Mouse (Mus musculus) layer of hippocampus, adult 8-10 months (tissue): ENCODE measurements at regions not wholly inside any gene's neighbourhood (a gene's known extent, or its start where the extent isn't known, plus 50 kb on each side); places are given as distances from the start of the nearest gene placed in this dataset.
A peak's percentile ranks its signal among the peaks of the same experiment; 100 is the strongest.

Experiments
- DNase-seq, 2 experiments: peaks; one replicate each; pipeline ENCODE4 v3.0.0; 2022; ENCODE audit warnings: low spot score in 2 of 2

DNA sequence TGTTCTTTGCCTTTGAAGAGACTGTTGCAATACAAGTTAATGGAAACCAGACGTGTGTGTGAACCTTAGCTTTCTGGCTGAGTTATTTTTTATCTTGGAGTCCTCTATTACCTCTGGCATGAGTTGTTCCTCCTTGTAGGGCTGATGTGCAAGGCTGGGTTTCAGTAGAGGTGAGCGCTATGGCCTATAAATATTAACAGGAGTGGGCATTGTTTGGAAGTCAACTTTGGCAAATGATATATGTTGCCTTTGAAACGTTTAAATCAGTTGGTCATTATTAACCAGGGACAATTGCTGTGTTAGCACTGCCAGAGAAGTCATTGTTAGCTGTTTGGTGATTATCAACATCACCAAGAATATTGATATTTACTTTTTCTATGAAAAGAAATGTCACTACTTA is 1352.6 kb downstream of the Gsdmc2 start:
- no peak for DNase-seq

DNA sequence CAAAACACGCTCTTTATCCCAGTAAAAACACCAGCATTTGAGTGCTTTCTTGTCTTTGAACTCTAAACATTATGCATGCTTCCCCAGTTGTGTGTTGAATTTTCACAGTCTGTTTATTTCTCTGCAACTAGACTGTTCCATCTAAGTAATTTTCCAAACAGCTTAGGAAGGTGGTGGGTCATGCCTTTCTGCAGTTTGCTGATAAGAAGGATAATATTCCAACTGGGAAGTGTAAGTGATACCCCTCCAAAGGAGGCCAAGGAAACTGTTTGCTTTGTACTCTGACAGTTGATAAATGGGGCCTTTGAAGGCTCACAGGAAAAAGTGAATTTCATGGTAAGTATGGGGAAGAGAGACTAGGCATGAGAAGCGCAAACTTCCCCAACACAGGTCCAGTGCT is 1354.4 kb downstream of the Gsdmc2 start:
- DNase-seq = no peak

DNA sequence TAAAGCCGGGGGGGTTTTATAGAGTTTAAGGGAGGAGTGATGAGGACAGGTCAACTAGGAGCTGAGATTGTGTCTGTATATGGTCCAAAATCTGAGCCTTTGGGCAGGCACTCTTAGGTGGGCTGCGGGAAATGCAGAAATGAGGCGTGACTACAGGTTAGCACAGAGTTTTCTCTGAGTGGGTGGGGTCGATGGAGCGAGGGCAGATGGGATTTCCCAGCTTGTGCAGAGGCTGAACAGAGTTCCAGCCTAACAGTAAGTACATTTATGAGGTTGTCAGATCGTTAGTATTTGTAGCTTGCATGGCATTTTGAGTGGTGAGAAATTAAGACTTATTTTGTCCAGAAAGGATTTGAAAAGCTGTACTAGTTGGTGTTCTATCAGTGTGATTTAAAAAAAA is 1358.4 kb downstream of the Gsdmc2 start:
- DNase-seq = no peak

DNA sequence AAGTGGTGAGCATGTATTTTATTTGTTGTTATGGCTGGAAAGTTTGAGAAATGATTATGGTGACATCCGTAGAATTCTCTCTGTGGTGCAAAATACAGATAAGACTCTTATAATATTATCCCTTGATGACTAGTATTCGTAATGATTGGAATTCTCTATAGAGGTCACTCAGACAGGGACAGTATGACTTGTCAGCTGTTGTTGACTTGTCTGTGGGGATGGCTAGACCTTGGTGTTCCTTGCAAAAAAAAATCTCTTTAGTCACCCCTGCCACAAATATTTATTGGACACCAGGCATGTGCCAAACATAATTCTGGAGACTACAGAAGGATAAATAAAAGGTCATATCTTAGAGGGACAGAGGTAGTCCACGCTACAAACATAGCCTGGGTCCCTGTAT is 1360.6 kb downstream of the Gsdmc2 start:
- no peak for DNase-seq

DNA sequence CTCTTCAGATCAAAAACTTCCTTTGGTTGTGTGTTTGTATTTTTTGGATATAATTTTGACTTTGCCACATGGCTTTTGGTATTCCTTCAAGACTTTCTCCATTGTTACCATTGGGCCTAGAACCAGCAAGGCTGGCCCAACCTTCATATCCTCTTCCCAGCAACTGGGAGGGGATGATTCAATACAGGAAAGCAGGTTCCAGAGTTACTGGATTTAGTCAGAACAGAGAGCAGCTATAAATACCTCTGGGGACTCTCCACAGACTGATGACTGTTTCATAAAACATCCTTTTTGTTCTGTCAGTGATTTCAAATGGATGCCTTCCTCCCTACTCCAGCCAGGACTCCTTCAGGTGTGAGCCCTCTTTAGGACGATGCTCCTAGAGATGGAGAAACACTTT is 1361.4 kb downstream of the Gsdmc2 start:
- no peak for DNase-seq

DNA sequence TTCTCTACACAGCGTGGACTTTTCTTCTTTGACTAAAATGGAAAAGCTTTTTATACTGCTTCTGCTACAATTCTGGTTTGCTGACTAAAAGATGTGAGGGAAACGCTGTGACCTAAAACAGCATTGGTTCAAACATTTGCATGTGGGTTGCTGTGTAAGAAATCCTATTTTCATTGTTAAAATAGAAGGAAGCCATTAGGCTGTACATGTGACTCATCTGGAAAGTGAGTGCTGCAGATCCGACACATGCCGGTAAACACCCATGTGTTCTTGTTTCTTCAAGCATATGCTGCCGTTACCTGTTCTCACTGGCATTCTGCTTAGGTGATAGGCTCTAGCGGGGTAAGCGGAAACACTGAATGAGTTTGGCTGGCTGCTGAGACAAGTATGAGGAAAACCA is 1362.6 kb downstream of the Gsdmc2 start:
- no peak for DNase-seq

DNA sequence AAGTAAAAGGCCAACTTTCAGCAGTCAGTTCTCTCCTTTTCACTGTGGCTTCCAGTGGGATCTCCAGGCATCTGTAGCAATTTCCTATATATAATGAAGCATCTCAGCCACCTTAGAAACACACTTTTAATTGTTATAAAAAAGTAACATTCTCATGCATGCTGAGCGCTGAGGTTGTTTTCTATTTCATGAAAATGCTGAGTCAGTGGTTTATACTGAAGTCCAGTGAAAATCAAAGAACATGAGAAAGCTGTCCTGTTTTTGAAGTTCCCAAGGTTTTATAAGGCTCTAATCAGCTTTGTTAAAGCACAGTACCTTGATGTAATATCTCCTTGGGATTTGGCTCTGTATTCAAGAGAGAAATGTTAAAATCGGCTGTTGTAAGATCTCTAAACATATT is 1367.2 kb downstream of the Gsdmc2 start:
- DNase-seq = no peak

DNA sequence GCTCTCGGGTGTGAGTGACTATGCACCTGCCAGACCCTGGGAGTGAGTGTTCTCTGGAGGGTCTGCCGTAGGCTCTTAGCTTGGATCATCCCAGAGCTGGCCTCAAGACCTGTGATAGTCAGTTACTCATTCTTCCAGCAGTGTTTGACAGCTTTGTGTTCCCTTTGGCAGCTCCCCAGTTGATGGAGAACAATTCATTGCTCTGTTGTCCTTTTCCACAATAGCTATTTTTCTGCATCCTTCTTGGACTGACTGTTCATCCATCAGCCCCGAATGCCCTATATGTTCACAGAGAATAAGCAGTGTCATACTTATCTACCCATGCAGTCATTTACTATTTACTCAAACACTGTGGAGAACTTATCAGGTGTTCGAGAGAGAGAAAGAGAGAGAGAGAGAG is 1368.5 kb downstream of the Gsdmc2 start:
- DNase-seq = no peak

DNA sequence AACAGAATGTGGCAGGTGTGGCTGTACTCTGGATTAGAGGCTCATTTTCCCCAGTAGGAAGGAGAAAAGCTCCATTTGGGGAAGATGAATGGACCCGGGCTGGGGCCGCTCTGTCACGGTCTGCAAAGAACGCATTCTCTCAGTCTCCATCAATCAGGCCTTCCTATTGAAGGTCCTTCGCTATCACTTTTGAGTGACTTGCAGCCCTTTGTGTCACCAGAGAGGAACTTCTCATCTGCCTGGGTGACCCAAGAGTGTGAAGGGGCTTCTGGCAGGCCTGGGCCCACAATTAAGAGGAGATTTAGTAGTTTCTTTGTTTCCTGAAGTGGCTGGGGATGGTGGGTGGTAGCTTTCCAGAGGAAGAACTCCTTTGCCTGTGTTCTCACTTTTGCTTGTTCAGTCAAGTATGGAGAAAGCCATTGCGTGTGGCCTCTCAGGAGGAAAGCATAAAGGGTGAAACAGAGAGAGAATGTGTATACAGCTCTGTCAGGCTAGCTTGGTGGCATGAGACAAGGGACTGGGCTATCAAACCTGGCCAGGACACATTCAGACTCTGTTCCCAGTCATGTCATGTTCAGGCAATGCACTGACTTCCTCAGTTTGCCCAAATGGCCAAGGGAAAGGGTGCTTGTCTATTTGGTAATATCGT is 1374.2 kb downstream of the Gsdmc2 start:
- no peak for DNase-seq

DNA sequence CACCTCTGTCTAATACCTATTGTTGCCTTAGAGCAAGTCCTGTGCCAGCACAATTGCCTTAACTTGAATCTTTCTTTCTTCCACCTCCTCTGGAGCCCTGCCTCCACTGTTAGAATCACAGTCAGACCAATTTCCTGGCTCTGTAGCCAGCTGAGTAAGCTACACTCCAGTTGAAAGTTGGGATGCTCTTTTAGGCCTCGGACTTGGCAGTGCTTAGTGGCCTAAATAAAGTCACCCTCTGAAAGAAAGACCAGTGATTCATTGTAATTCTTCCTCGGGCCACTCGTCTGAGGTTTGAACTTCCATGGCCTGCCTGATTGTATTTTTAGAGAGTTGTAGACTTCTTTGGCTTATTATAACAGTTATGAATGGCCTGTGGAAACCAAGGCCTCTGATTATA is 1376.9 kb downstream of the Gsdmc2 start:
- no peak for DNase-seq

DNA sequence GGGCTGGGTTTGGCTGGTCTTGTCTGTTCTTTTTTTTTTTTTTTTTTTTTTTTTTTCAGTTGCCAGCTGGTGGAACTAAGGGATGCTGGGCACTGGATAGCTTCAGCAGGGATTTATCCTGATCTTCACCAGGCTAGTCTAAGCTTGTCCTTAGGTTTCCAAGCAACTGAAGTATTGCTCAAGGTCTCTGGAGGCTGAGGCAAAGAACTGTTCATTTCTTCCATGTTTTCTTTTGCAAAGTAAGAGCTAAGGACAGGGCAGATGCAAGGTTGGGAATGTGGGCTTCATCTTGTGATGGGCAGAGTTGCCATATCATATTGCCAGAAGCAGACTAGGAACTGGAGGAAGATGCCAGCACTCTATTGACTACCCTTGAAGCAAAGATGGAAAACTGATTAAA is 1378.1 kb downstream of the Gsdmc2 start:
- no peak for DNase-seq

DNA sequence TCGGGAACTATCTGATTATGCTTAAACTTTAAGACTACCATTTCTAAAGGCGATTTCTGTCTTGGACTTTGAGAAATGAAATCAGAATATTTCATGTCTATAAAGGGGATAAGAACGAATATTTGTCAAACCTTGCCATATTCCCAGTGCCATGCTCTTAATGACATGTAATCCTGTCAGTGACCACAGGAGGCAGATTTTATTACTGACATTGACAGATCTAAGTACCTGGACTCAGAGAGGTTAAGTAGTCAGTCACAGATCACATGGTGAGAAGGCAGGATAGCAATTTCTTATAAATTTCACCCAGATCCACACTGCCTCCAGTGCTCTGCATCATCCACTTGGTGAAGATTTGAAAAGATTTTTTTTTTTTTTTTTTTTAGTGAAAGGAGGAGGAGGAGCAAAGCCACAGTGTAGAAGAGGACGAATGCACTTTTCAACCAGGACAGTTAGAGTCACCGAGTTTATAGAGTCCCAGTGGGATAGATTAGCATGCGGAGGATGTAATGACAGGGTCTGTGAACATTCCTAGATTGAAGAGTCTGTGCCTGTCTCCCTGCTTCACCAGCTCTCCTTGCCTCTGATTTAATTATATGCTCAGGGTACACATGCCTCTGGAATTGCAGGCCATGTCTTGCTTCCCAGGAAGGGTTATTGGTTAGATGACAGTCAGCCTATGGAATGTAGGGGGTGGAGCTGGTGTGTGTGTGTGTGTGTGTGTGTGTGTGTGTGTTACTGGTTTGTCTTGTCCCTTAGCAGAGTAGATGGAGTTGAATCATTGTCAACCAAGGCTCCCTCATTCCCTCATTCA is 1379.7 kb downstream of the Gsdmc2 start:
- DNase-seq = no peak

DNA sequence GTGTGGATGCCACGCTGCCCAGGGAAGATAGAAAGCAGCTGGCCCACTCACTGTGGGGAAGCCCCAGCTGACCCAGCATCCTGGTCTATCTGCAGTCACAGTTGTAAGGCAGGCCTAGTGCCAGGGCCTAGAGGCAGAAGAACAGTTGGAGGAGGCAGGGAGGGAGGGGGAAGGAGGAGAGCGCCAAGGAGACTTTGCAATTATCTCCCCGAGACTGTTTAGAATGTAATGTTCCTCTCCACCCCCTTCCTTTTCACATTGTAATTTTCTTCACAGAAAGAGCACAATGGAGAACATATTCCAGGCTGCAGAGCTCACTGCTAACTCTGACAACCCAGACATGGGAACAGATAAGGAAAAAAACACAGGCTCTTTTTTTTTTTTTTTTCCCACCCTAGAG is 1382.3 kb downstream of the Gsdmc2 start:
- DNase-seq = peak; percentile 54 to 64

DNA sequence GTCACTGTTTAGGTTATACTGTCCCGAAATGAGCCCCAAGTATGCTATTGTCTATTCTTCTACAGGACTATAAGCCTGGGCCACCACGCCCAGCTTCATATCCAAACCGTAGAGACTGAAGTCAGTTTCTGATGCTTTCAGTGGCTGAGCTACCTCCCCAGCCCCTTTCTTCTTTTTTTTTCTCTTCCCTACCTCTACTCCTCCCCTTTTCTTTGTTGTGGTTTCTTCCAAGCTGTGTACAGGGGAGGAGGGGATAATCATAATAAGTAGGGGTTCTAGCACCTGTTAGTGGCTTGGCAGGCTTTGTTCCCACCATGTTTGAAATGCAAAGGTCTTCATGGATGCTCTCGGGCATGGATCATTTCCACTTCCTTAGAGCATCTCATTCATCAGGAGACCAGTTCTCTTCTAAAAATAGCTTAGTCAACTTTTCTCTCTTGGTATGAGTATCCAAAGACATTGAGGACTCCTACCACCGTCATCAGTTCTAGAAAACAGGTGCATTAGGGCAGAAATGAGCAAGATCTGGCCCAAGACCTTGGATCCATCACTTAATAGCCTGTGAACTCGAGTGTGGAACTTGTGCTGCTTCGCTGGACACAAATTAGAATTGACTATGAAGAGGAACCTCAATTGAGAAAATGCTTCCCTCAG is 1383.5 kb downstream of the Gsdmc2 start:
- no peak for DNase-seq

DNA sequence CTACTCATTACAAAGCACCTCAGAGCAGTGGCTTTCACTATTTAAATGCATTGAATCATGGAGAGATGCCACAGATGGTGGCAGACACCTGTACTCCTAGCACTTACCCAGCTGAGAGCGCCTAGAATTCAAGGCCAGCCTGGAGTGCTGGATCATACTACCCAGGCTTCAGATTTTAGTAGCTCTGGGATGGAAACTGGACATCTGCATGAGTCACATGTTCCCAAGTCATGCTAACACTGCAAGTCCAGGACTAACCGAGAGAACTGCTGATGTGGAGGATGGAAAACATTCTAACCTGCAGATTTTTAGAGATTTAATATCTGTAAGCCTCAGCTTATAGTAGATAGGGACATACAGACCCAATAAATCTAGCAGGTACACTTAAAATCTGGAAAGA is 1384.3 kb downstream of the Gsdmc2 start:
- no peak for DNase-seq

DNA sequence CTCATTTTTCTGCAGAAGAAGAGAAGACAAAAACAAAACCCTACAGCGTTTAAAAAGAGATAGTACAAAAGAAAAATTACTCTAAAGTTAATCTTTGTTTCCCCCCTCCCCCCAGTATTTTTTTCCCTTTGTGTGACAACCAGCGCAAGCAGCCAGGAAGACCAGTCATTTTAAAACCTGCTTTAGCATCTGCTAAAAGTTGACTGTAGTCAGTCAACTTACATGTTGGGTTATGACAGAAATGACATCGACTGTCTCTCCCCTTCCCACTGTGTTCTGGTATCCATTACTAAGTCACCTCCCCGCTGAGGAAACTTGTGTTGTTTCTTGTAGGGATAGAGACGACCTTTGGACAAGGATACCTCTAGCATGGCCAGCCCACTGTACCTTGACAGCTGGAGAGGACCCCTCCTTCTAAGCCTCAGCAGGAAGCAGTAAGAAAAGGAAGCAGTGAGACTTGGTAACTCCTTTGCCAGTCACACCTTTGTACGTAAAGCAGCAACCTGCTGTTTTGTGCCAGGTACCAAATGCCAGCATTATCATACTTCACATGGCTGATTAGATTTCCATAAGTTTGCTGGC is 1384.9 kb downstream of the Gsdmc2 start:
- DNase-seq = no peak

DNA sequence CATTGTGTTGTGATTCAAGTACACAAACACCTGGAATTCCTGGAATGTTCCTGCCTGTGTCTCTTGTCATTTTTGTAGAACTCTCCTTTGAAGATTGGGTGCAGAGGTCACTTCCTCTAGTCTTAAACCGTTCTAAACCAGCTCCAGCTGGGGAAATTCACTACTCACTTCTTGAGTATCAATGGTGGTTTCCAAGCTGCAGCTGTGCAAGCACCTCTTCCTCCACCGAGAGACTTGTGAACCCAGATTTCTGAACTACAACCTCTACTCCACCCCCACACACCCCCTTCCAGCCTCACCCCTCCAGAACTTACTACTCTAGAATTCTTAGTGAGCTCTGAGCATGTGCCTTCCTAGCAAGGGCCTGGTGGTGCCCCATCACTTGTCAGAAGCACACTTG is 1387.0 kb downstream of the Gsdmc2 start:
- no peak for DNase-seq

DNA sequence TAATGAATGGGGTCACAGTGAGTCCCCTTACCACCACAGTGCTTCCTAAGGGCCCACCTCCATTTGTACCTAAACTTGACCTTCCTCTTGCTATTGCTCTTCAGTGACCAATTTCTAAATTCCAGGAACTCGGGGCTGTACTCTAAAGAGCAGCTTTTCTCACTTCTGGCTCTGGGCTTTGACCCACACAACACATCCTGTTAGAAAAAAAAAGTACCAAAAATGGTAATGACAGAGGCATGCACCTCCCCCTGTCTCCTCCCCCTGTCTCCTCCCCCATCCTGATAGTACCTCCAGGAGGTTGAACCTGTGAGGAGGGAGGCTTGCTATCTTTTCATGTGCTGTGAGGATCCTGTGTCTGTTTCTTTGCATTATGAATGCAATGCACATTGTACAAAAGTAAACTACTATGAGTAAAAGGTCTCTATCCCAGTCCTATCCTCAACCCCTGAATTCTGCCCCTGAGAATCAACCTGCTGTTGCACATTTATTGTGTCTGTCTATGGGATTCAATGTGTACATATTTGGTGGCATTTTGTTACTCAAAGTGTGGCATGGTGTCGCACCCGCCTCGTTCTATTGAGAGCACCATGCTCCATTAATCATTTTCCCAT is 1387.8 kb downstream of the Gsdmc2 start:
- no peak for DNase-seq

DNA sequence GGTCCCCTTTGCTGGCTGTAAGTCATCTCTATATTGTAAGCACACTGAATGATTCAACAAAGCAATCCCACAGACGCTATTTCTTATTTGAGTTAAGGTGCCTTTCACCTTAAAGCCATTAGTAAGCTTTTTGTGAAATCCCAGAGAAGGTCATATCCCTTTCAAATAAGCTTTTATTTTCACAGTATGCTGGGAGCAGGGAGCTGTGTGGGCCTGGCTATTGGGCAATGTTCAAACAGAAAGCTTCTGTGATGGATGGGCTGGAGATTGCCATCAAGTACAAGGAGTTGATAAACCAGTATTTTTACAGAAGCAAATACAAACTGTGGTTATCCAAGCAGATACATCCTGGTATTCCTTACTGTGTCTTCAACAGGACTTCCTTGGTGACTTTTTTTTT is 1389.0 kb downstream of the Gsdmc2 start:
- no peak for DNase-seq

DNA sequence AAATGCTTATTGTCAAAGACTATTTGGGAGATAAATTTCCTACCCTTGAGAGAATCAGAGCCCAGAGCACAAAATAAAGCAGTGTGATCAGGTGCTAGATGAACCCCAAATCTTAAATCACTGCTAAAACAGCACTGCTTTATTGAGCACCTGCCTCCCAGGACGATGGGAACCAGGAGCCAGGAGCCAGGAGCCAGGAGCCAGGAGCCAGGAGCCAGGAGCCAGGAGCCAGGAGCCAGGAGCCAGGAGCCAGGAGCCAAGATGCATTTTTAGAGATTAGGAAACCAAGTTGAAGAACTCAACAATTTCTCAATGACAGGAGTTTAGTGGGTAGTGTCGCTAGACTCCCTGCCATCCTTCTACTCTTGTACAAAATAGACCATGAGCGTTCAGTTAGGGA is 1396.9 kb downstream of the Gsdmc2 start:
- DNase-seq = no peak

DNA sequence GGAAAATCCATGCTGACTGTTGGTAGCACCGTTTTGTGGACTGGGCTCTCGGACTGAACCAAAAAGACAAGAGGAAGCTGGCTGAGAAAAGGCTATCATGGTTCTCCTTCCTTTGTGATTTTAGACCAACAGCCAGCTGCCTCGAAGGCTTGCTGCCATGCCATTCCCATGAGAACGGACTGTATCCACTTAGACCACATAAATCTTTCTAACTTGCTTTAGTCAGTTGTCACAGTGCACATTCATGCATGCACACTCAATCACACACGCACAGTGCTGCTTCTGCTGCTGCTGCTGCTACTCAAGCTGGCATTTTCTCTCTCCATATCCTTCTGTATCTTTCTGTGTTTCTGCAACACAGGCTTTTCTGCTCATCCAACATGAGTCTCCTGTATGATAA is 1405.8 kb downstream of the Gsdmc2 start:
- DNase-seq = no peak

DNA sequence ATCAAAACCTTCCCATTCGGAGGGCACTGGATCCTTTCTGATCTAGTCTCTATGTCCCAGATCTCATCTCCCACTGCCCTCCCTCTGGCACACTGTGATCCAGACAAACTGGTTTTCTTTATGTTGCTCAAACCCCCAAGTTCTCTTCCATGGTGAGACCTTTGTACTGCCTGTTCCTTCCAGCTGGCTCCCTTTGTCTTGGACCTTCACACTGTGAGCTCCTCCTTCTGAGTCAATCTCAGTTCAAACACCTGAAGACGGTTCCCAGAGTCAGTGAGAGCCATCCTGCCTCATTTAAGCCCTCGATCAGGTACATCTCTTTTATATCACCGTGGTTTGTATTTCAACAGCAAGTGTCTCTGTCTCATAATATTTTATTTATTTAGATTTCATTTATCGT is 1408.3 kb downstream of the Gsdmc2 start:
- no peak for DNase-seq
